Mouse (Mus musculus) T-helper 17 cell (primary cell): ENCODE measurements around the gene Gm12355.
"Not testable (repeated sequence)": the region's sequence is repeated elsewhere in the genome, so short reads cannot be mapped to it uniquely, and the experiment has no call there.

Source experiments
- in situ Hi-C, 2 experiments: fragments of 300-600 bp; cut with MboI, MseI; formaldehyde crosslinking; loops; 1 replicate in 1 of 2; 2 replicates in 1 of 2; pipeline ENCODE4 v1.15.1; 2025; ENCODE audit warnings: high pct_unique_total_duplicates in 2 of 2

Gene Gm12355

DNA sequence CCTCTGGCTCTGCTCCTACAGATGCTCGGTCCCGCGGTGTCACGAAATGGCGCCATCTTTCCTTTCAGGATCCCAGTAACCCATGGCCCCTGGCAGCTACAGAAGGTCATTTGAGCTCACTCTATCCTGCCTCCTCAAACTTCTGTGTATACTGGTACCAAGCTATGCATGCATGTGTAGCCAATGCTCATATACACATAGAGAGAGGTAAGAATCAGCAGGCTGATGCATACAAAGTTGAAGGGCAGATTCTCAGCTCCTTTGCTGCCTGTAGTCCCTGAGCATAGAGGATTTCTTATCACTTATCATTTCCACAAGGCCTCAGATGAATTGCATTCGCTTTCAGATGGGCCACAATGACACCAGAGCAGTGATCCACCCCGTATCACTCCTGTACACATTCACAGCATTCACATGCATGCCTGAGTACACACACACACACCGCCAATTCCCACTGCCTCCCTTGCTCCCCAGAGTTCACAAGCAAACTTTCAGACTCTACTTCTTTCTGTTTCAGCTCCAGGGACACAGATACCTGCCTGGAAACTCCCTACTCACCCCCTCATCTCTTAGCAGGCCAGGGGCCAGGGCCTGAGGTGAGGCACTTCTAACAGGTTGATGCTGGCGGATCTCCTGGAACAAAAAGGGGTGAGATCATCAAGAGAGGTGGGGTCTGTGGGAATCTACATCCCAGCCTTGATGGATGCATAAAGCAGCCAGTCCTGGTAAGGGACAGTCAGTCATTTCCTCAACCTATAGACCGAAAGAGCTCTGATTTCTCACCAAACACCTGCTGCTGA lies at the start of gene Gm12355, which contains the start of gene Gsdma3:
Gm12355 (minus strand) TSS at position 51 of the 800 bp plus-strand sequence.
Gsdma3 (plus strand) TSS at position 750 of the 800 bp plus-strand sequence.
- in situ Hi-C loops = loop anchor here in 1 of 2 experiments (25.0 kb wide), 2 partner anchors 189 to 1239 kb away; partner anchors contain the start of genes Grb7 and Mien1

- in situ Hi-C loops = loop anchor here (5.0 kb wide), 3 partner anchors 36 to 96 kb away; no protein-coding TSS in a partner anchor
These were observed 47.7 kb upstream of the Gm12355 start for GRCm38 (mm10) chr11:98673136-98673535.

GRCm38 (mm10) chr11:98672482-98672881 lies 47.0 kb upstream of the Gm12355 start:
- in situ Hi-C loops = loop anchor here (5.0 kb wide), 3 partner anchors 35 to 95 kb away; no protein-coding TSS in a partner anchor

DNA sequence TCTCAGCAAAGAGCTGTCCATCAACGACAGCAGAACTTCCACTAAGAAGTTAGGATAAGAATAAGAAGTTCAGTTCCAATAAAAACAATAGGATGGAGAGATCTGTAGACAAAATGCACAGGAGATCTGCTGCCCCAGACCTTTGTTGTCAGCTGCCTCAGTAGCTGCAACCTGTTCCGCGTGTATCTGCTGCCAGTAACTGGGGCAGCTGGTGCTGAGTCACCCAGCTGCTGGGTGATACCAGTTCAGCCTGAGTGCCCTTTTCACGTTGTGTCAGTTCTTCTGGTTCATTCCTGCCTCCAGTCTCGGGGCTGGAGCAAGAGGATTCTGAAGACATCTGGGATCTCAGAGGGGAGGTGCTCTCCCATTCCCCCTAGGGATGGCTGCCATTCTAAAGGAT lies 46.4 kb upstream of the Gm12355 start:
- in situ Hi-C loops = loop anchor here (5.0 kb wide), 3 partner anchors 35 to 95 kb away; no protein-coding TSS in a partner anchor

DNA sequence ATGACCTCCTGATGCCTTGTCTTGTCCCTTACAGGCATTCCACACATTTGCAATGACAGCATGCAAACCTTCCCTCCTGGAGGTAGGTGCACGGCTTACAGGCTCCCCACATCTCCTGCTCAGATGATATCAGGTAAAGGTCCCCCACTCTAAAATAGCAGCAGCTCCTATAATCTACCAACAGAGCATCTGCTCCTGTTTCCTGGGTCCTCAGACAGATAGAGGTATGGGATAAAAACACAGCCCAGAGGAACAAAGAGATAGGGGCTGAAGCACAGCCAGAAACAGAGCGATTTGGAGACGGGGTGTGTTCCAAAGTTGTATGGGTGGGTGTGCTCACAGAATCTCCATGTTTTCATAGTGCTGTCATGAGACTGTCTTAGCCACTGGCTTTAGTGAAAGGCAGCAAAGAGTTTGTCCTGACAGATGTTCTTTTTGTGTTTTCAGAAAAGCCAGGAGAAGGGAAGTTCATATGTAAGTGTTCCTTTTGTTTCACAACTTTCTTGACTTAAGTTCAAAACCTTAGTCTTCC lies 45.9 kb upstream of the Gm12355 start:
- in situ Hi-C loops = loop anchor here (5.0 kb wide), 3 partner anchors 34 to 94 kb away; no protein-coding TSS in a partner anchor

GRCm38 (mm10) chr11:98668984-98669383 lies 43.5 kb upstream of the Gm12355 start:
- in situ Hi-C loops = no loop called here

DNA sequence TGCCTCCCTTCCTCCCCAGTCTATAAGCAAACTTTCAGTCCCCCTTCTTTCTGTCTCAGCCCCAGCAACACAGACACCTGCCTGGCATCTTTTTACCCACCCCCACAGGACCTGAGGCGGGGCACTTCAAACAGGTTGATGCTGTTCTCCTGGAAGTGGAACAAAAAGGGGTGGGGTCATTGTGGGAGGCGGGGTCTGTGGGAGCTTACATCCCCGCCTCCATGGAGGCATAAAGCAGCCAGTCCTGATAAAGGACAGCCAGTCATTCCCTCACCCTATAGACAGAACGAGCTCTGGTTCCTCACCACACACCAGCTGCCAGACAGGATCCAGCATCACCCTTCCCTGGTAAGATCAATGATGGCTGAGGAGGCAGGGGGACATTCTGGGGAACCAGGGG lies 38.6 kb upstream of the Gm12355 start, which contains the start of gene Gsdma:
Gsdma (plus strand) TSS at position 261 of the 400 bp plus-strand sequence.
- in situ Hi-C loops = no loop called here

GRCm38 (mm10) chr11:98660517-98660916 lies 35.1 kb upstream of the Gm12355 start:
- in situ Hi-C loops = no loop called here

DNA sequence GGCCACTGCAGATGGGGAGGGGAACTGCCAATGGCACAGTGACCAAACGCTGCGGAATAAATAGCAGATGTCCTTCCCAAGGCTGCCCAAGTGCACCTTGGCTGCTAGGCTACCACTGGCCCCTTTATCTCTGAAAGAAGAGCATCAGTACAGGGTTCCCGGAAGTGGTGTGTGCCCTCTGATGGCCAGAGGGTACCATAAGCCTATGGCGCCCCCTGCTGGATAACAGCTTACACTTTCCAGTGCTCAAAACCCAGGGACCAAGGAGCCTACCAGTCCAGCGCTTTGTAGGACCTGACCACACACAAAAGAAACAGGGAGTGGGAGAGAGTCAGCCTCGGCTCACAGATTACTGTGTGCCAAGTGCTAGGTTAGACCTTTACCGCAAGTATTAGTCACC lies 29.6 kb upstream of the Gm12355 start:
- in situ Hi-C loops = loop anchor here in 1 of 2 experiments (10.0 kb wide), 1 partner anchor 50 kb away; no protein-coding TSS in a partner anchor

DNA sequence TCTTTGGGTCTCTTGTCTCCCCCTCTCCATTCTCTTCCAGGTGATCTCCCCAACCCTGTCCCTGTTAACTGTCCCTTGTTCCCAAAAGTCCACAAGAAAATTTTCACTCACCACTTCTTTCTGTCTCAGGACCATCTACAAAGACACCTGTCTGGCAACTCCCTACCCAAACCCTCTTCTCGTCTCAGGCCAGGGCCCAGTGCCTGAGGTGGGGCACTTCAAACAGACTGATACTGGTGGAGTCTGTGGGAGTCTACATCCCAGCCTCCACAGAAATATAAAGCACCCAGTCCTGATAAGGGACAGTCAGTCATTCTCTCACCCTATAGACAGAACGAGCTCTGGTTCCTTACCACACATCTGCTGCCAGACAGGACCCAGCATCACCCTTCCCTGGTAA lies 21.0 kb upstream of the Gm12355 start, which contains the start of gene Gsdma2:
Gsdma2 (plus strand) TSS at position 301 of the 400 bp plus-strand sequence.
- in situ Hi-C loops = loop anchor here (5.0 to 25.0 kb wide), 3 partner anchors 39 to 1259 kb away; partner anchors contain the start of genes Grb7 (in 1 of the 2) and Mien1 (in 1 of the 2)

GRCm38 (mm10) chr11:98645946-98646345 lies 20.5 kb upstream of the Gm12355 start:
- in situ Hi-C loops = loop anchor here (5.0 to 25.0 kb wide), 3 partner anchors 39 to 1259 kb away; partner anchors contain the start of genes Grb7 (in 1 of the 2) and Mien1 (in 1 of the 2)

DNA sequence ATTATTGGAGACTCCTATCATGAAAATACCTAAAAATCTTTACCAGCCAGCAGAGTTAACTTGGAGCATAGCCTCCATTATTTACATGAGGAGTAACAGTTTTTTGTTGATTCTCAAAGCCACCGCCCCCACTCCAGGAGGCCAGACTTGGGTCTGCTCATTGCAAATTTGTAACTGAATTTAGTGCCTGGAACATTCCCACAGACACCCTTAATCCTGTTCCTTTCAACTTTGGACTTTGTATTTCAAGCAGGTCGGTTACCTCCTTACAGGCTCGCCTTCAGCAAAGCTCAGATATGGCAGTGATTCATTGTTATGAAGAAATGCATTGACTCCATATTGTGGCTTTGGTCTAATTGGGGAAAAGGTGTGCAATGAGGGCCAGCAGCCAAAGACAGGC lies 19.3 kb upstream of the Gm12355 start:
- in situ Hi-C loops = loop anchor here (5.0 to 25.0 kb wide), 3 partner anchors 37 to 1257 kb away; partner anchors contain the start of genes Grb7 (in 1 of the 2) and Mien1 (in 1 of the 2)

DNA sequence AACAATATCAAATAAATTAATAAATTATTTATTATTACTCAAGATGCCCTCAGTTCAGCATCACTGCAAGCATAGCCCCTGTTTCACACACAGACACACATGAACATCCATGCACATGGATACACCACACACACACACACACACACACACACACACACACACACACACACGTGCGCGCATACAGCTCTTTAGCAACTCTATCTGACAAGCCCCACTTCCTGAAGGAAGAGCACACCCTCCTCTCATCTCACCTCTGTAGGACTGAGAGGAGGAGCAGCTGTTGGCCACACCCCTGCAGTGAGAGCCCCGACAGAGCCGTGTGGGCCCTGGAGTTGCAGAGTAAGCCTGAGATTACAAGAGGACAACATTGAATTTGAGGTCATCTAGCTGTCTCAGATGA lies 14.6 kb upstream of the Gm12355 start:
- in situ Hi-C loops = loop anchor here in 1 of 2 experiments (25.0 kb wide), 2 partner anchors 203 to 1253 kb away; partner anchors contain the start of genes Grb7 and Mien1

DNA sequence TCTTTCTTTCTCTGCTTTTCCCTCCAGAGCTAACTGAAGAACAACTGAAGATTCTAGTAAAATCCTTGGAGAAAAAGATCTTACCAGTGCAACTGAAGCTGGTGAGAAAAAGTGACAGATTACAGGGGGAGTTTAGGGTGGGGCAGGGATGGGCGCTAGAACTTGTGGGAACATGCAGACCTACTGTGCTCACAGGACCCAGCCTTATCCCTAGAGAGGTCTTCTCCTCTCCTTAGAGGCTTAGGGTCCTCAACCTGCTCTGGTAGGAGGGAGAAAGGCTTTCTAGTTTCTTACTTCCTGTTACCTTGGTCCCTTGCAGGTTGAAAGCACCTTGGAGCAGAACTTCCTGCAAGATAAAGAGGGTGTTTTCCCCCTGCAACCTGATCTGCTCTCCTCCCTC lies 12.0 kb upstream of the Gm12355 start:
- in situ Hi-C loops = loop anchor here (5.0 to 25.0 kb wide), 4 partner anchors 35 to 1250 kb away; partner anchors contain the start of genes Grb7 (in 1 of the 2) and Mien1 (in 1 of the 2)

GRCm38 (mm10) chr11:98635312-98635970 lies 10.0 kb upstream of the Gm12355 start:
- in situ Hi-C loops = loop anchor here (5.0 to 25.0 kb wide), 4 partner anchors 37 to 1248 kb away; partner anchors contain the start of genes Grb7 (in 1 of the 2) and Mien1 (in 1 of the 2)

- in situ Hi-C loops = loop anchor here (10.0 to 25.0 kb wide), 3 partner anchors 64 to 1243 kb away; partner anchors contain the start of genes Grb7 (in 1 of the 2) and Mien1 (in 1 of the 2)
These were observed 5.2 kb upstream of the Gm12355 start for GRCm38 (mm10) chr11:98630646-98631045.

DNA sequence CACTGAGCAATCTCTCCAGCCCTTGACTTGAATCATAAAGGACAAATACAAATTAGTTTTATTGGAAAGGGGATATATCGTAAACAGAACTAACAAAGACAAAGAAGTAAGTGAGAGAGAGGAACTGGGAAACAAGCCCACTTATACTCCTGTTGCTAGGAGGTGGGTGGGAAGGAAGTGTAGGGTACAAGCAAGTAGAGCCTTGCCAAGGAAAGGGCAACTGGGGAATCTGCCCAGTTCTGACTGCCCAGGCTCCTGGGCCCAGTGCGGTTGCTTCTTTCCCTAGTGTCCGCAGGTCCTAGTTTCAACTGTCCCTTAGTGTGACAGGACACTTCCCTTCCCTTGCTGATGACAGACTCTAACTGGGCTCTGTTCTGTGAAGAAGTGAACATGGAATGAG lies 3.2 kb upstream of the Gm12355 start:
- in situ Hi-C loops = loop anchor here in 1 of 2 experiments (25.0 kb wide), 2 partner anchors 191 to 1241 kb away; partner anchors contain the start of genes Grb7 and Mien1

GRCm38 (mm10) chr11:98624381-98624780 lies 1.1 kb downstream of the Gm12355 start:
- in situ Hi-C loops = not testable (repeated sequence)

DNA sequence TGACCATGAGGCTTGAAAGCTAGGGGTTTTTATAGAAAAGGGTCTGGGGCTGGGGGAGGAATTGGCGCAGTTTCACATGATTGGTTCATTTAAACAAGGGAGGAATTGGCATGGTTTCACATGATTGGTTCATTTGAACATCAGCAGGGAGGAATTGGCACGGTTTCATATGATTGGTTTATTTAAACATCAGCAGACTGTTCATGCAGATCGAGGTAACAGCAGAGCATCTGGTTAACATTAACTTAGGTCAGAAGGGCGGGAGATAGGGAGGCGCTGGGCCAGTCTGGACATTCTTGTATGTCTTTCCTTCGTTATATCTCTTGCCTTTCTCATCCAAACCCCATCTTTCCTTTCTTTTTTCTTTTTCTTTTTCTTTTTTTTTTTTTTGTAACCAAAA lies 1.5 kb downstream of the Gm12355 start:
- in situ Hi-C loops = not testable (repeated sequence)

DNA sequence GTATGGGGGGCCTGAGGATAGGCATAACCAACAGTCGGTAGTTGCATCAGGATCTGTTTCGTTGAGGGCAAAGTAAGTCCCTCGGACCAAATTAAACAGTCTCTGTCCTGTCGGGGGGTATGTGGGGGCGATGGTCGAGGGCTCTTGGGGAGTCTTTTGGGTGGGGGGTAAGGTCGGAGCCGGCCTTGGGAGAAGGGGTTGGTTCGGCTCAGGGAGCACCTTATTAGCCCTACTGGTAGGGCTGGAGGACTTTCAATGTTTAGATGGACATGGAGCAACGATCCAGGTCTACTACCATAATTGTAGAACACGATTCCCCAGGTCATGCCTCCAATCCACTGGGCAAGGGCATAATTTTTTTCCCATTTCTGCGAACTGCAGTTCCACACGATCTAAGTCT lies 4.7 kb downstream of the Gm12355 start:
- in situ Hi-C loops = no loop called here

DNA sequence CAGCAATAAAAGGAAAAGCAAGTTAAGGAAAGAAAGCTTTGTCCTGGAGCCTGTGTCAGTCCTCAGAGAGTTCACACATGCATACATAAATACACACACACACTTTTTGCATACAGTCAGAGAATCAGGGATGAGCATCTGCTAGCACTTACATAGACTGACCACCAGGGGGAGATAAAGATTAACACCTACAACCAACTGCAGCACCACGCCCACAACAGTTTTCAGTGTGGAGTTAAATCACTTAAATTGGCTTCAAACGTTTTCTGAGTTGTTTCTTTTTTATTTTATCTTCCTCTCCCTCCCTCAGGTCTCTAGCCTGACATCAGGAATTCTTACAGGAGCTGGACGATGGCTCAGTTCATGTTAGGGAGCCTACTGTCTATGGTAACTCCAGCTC lies 18.7 kb downstream of the Gm12355 start:
- in situ Hi-C loops = loop anchor here (5.0 to 10.0 kb wide), 2 partner anchors 41 to 48 kb away; partner anchors contain the start of gene Gsdma2 (in 1 of the 2)
